Mouse (Mus musculus) lung, embryonic 15.5 days (tissue): ENCODE data around the gene Rhpn2. TPM values are rescaled to one million over a fixed set of nuclear protein-coding genes. Genes with fewer than 3 reads are reported as not detected.

ENCODE experiments used
- ATAC-seq: fragments of 200-750 bp; cut with Nextera tagmentation; 2 replicates; pipeline ENCODE4 v1.8.0; 2017; ENCODE audit warnings: moderate number of reproducible peaks, borderline replicate concordance; ENCODE audit not compliant: low FRiP score, low TSS enrichment; ENCODE audit errors: extremely low read depth
- H3K27ac ChIP-seq: fragments of 300-500 bp; sonication (generic); 2 replicates; pipeline ENCODE4 v1.5.1; 2015; ENCODE audit warnings: moderate library complexity, mild to moderate bottlenecking, inconsistent platforms
- H3K27me3 ChIP-seq: fragments of 300-500 bp; sonication (generic); 2 replicates; pipeline ENCODE4 v1.6.1; 2015; ENCODE audit warnings: inconsistent platforms
- H3K36me3 ChIP-seq: fragments of 300-500 bp; sonication (generic); 2 replicates; pipeline ENCODE4 v1.6.1; 2015; ENCODE audit warnings: inconsistent platforms
- H3K4me1 ChIP-seq: fragments of 300-500 bp; sonication (generic); 2 replicates; pipeline ENCODE4 v1.6.1; 2015; ENCODE audit warnings: inconsistent platforms
- H3K4me2 ChIP-seq: fragments of 300-500 bp; sonication (generic); 2 replicates; pipeline ENCODE4 v1.6.1; 2015; ENCODE audit warnings: inconsistent platforms, mild to moderate bottlenecking, moderate library complexity
- H3K4me3 ChIP-seq: fragments of 300-500 bp; sonication (generic); 2 replicates; pipeline ENCODE4 v1.5.1; 2015; ENCODE audit warnings: mild to moderate bottlenecking, inconsistent platforms
- H3K9ac ChIP-seq: fragments of 300-500 bp; sonication (generic); 2 replicates; pipeline ENCODE4 v1.6.1; 2015; ENCODE audit warnings: inconsistent platforms
- H3K9me3 ChIP-seq: fragments of 300-500 bp; sonication (generic); 2 replicates; pipeline ENCODE4 v1.6.1; 2016; ENCODE audit warnings: inconsistent platforms
- WGBS: fragments of 180-500 bp; shearing (Covaris S2); methylation state at CpG from one replicate; pipeline ENCODE4 v1.1.7; 2015; 5-methylcytosine and 5-hydroxymethylcytosine counted together
- polyA plus RNA-seq: library from polyadenylated mRNA; unstranded; fragments of >200 nt; fragmentation: Nextera tagmentation; extraction: Ambion mirVana; gene quantifications from 2 replicates; pipeline ENCODE4 v1.2.1, GENCODE M21; 2015

Rhpn2 gene
- polyA plus RNA-seq, 1 experiment from 2014 or later = 5.0 TPM

GRCm38 (mm10) chr7:35349886-35350684 lies 16.1 kb downstream of the Rhpn2 start:
- 74% methylated on average over 8 of the region's 8 CpGs for WGBS
- no peaks in the 10 kb centered on the region for H3K27me3 ChIP-seq
- no peaks in the 10 kb centered on the region for H3K36me3 ChIP-seq
- no peaks in the 10 kb centered on the region for H3K4me1 ChIP-seq
- H3K4me3 ChIP-seq = no peak overlapping the region
- no peak for ATAC-seq
- H3K9ac ChIP-seq = no peak overlapping the region
- H3K27ac ChIP-seq = no peak overlapping the region
- H3K4me2 ChIP-seq = no peak overlapping the region
- no peaks in the 10 kb centered on the region for H3K9me3 ChIP-seq

DNA sequence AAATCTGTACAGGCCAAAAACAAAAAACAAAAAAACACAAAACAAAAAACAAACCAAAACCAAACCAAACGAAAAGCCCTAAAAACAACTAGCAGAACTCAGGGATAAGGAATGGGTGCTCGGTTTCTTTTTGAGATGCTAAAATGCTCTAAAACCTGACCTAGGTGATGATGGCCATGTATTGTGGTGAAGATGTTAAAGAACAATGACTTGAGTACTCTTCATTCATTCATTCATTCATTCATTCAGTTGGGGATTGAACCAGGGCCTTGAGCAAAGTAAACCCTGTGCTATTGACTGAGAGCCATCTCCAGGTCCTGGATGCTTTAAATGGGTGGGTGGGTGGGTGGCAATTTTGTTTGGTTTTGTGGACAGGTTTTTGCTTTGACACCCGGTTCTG lies 17.2 kb downstream of the Rhpn2 start:
- Histone ChIP-seq H3K9ac (no peak overlapping the region), H3K27ac (no peak overlapping the region), H3K4me2 (no peak overlapping the region), H3K9me3 (no peaks in the 10 kb centered on the region), H3K27me3 (no peaks in the 10 kb centered on the region), H3K36me3 (no peaks in the 10 kb centered on the region), H3K4me1 (no peaks in the 10 kb centered on the region), H3K4me3 (no peak overlapping the region)
- 87% methylated on average over 3 of the region's 3 CpGs for WGBS
- ATAC-seq = no peak

GRCm38 (mm10) chr7:35353306-35353705 lies 19.3 kb downstream of the Rhpn2 start:
- Histone ChIP-seq H3K4me3 (no peak overlapping the region), H3K9ac (no peak overlapping the region), H3K4me1 (no peaks in the 10 kb centered on the region), H3K36me3 (no peaks in the 10 kb centered on the region), H3K27me3 (no peaks in the 10 kb centered on the region), H3K4me2 (no peak overlapping the region), H3K27ac (no peak overlapping the region), H3K9me3 (no peaks in the 10 kb centered on the region)
- WGBS = 93% methylated on average over 15 of the region's 15 CpGs
- no peak for ATAC-seq

- Histone ChIP-seq H3K4me3 (no peak overlapping the region), H3K4me1 (no peaks in the 10 kb centered on the region), H3K9ac (no peak overlapping the region), H3K36me3 (no peaks in the 10 kb centered on the region), H3K9me3 (no peaks in the 10 kb centered on the region), H3K27ac (no peak overlapping the region), H3K4me2 (no peak overlapping the region), H3K27me3 (no peaks in the 10 kb centered on the region)
- ATAC-seq = no peak
- WGBS = 37% methylated on average over 5 of the region's 5 CpGs
Observed at GRCm38 (mm10) chr7:35355303-35355872, 21.4 kb downstream of the Rhpn2 start.

- Histone ChIP-seq H3K4me2 (no peak overlapping the region), H3K9ac (no peak overlapping the region), H3K36me3 (no peaks in the 10 kb centered on the region), H3K9me3 (no peaks in the 10 kb centered on the region), H3K27me3 (no peaks in the 10 kb centered on the region), H3K4me3 (no peak overlapping the region), H3K27ac (no peak overlapping the region), H3K4me1 (no peaks in the 10 kb centered on the region)
- 76% methylated on average over 12 of the region's 12 CpGs for WGBS
- ATAC-seq = no peak
Observed at GRCm38 (mm10) chr7:35357621-35358020, 23.7 kb downstream of the Rhpn2 start.

DNA sequence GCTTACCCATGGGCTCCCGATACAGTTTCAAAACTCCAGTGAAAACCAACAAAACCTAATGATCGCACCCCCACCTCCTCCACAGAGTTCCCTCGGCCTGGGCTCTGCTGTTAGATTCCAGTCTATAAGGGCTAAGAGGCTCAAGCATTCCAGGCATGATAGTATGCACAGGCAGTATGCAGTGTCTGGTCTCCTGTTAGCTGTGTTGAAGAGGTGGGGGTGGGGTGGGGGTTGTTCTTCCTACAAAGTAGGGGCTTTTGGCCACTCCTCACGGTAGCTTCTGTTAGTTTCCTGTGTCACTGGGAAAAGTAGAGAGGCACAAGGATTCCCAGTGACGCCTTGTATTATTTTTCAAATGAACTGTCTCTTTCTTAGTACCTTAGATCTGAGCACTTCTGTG lies 28.3 kb downstream of the Rhpn2 start:
- no peaks in the 10 kb centered on the region for H3K4me1 ChIP-seq
- no peak overlapping the region for H3K4me2 ChIP-seq
- no peak overlapping the region for H3K27ac ChIP-seq
- no peak overlapping the region for H3K4me3 ChIP-seq
- ATAC-seq = no peak
- no peaks in the 10 kb centered on the region for H3K36me3 ChIP-seq
- H3K27me3 ChIP-seq = no peaks in the 10 kb centered on the region
- H3K9me3 ChIP-seq = no peaks in the 10 kb centered on the region
- WGBS = 36% methylated on average over 5 of the region's 5 CpGs
- H3K9ac ChIP-seq = no peak overlapping the region

GRCm38 (mm10) chr7:35362868-35363267 lies 28.9 kb downstream of the Rhpn2 start:
- WGBS = 44% methylated on average over 5 of the region's 5 CpGs
- H3K27ac ChIP-seq = no peak overlapping the region
- H3K27me3 ChIP-seq = no peaks in the 10 kb centered on the region
- no peaks in the 10 kb centered on the region for H3K36me3 ChIP-seq
- H3K4me2 ChIP-seq = no peak overlapping the region
- no peak overlapping the region for H3K4me3 ChIP-seq
- no peak overlapping the region for H3K9ac ChIP-seq
- no peak for ATAC-seq
- H3K9me3 ChIP-seq = no peaks in the 10 kb centered on the region
- H3K4me1 ChIP-seq = no peaks in the 10 kb centered on the region

DNA sequence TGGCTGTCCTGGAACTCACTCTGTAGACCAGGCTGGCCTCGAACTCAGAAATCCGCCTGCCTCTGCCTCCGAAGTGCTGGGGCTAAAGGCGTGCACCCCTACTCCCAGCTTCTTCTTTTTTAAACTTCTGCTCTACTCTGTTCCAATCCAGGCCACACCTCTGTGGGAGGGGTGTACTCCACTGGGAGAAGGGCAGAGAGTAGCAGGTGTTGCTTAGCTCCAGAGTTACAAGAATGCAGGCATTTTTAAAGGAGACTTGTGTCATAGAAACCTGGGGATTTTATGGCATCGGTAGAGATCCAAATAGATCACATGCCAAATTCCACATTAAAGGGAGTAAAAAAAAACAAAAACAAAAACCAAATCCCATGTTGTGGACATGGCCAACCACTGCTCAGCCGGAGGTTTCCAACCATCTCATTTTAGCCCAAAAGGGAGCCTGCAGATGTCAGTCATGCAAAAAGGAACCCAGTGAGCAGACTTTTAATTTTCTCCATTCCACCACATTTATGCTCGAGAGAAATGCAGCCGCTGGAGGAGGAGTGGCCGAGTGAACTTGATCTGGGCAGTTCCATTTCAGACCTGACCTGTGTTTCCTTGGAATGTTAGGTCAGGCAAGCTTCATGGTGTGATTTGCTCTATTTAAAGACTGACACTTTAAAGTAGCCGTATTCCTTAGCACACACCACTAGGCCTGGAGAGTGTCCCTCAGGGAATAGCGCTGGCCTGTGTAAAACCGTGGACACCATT lies 31.4 kb downstream of the Rhpn2 start:
- H3K9ac ChIP-seq = no peak overlapping the region
- no peaks in the 10 kb centered on the region for H3K27me3 ChIP-seq
- H3K4me1 ChIP-seq = no peaks in the 10 kb centered on the region
- no peaks in the 10 kb centered on the region for H3K36me3 ChIP-seq
- no peak for ATAC-seq
- WGBS = 68% methylated on average over 12 of the region's 12 CpGs
- H3K4me3 ChIP-seq = no peak overlapping the region
- no peak overlapping the region for H3K27ac ChIP-seq
- no peaks in the 10 kb centered on the region for H3K9me3 ChIP-seq
- no peak overlapping the region for H3K4me2 ChIP-seq

GRCm38 (mm10) chr7:35371096-35371495 lies 37.1 kb downstream of the Rhpn2 start:
- no peak for ATAC-seq
- Histone ChIP-seq H3K27ac (no peak overlapping the region), H3K4me2 (no peak overlapping the region)

GRCm38 (mm10) chr7:35372483-35373017 lies 38.6 kb downstream of the Rhpn2 start:
- H3K27ac ChIP-seq = no peak overlapping the region
- H3K36me3 ChIP-seq = no peaks in the 10 kb centered on the region
- no peaks in the 10 kb centered on the region for H3K9me3 ChIP-seq
- WGBS = 74% methylated on average over 14 of the region's 14 CpGs
- H3K4me2 ChIP-seq = no peak overlapping the region
- no peak for ATAC-seq
- H3K9ac ChIP-seq = no peak overlapping the region
- no peaks in the 10 kb centered on the region for H3K4me1 ChIP-seq
- no peaks in the 10 kb centered on the region for H3K27me3 ChIP-seq
- H3K4me3 ChIP-seq = no peak overlapping the region

More at GRCm38 (mm10) chr7:35371096-35371495, 37.1 kb downstream of the Rhpn2 start:
- WGBS = 70% methylated on average over 14 of the region's 14 CpGs
- H3K36me3 ChIP-seq = no peaks in the 10 kb centered on the region
- H3K4me3 ChIP-seq = no peak overlapping the region
- no peaks in the 10 kb centered on the region for H3K9me3 ChIP-seq
- H3K4me1 ChIP-seq = no peaks in the 10 kb centered on the region
- H3K9ac ChIP-seq = no peak overlapping the region
- H3K27me3 ChIP-seq = no peaks in the 10 kb centered on the region

- H3K27ac ChIP-seq = no peak overlapping the region
- WGBS = 67% methylated on average over 16 of the region's 16 CpGs
- H3K4me3 ChIP-seq = no peak overlapping the region
- no peaks in the 10 kb centered on the region for H3K4me1 ChIP-seq
- no peak overlapping the region for H3K9ac ChIP-seq
- H3K27me3 ChIP-seq = no peaks in the 10 kb centered on the region
- ATAC-seq = no peak
- no peaks in the 10 kb centered on the region for H3K9me3 ChIP-seq
- H3K36me3 ChIP-seq = no peaks in the 10 kb centered on the region
- no peak overlapping the region for H3K4me2 ChIP-seq
Observed at GRCm38 (mm10) chr7:35373146-35373989, 39.4 kb downstream of the Rhpn2 start.
